Mouse (Mus musculus) kidney, postnatal 0 days (tissue): ENCODE results near the gene Slc35d2. TPM values are rescaled to one million over a fixed set of nuclear protein-coding genes. Genes with fewer than 3 reads are reported as not detected.

Experiments used
- ATAC-seq: fragments of 200-750 bp; cut with Nextera tagmentation; replicated peaks from 2 replicates; pipeline ENCODE4 v1.8.0; 2017; ENCODE audit warnings: low read depth, moderate number of reproducible peaks, moderate TSS enrichment, moderate library complexity; ENCODE audit not compliant: low FRiP score
- DNase-seq: peaks from one replicate; pipeline ENCODE4 v3.0.0-alpha.2; 2016; ENCODE audit warnings: low spot score
- H3K27ac ChIP-seq: fragments of 300-500 bp; sonication (generic); 2 replicates; pipeline ENCODE4 v1.5.1; 2014; ENCODE audit warnings: mild to moderate bottlenecking
- H3K27me3 ChIP-seq: fragments of 300-500 bp; sonication (generic); 2 replicates; pipeline ENCODE4 v1.6.1; 2014; ENCODE audit warnings: low read length, mixed read lengths; ENCODE audit not compliant: insufficient read depth
- H3K36me3 ChIP-seq: fragments of 300-500 bp; sonication (generic); 2 replicates; pipeline ENCODE4 v1.6.1; 2014; ENCODE audit warnings: low read length, mixed read lengths; ENCODE audit not compliant: insufficient read depth
- H3K4me1 ChIP-seq: fragments of 300-500 bp; sonication (generic); replicated peaks from 2 replicates; pipeline ENCODE4 v1.6.1; 2014; ENCODE audit warnings: antibody characterized with exemption, low read length, mixed read lengths; ENCODE audit not compliant: insufficient read depth
- H3K4me2 ChIP-seq: fragments of 300-500 bp; sonication (generic); 2 replicates; pipeline ENCODE4 v1.6.1; 2014; ENCODE audit warnings: mild to moderate bottlenecking, low read length, moderate library complexity, mixed read lengths
- H3K4me3 ChIP-seq: fragments of 300-500 bp; sonication (generic); replicated peaks from 2 replicates; pipeline ENCODE4 v1.5.1; 2014; ENCODE audit warnings: low read depth, low read length
- H3K9ac ChIP-seq: fragments of 300-500 bp; sonication (generic); 2 replicates; pipeline ENCODE4 v1.6.1; 2014; ENCODE audit warnings: low read depth, low read length
- H3K9me3 ChIP-seq: fragments of 300-500 bp; sonication (generic); replicated peaks from 2 replicates; pipeline ENCODE4 v1.6.1; 2016; ENCODE audit warnings: low read length, inconsistent platforms, mixed read lengths
- CTCF ChIP-seq: IDR thresholded peaks from 2 replicates; pipeline ENCODE4 v1.5.1; 2016; ENCODE audit warnings: antibody characterized with exemption, low read depth, mild to moderate bottlenecking, moderate library complexity
- WGBS: fragments of 180-500 bp; shearing (Covaris S2); extraction: QIAGEN DNeasy Blood & Tissue Kit; methylation state at CpG from one replicate; pipeline ENCODE4 v1.1.7; 2014; 5-methylcytosine and 5-hydroxymethylcytosine counted together
- polyA plus RNA-seq: library from polyadenylated mRNA; unstranded; fragments of >200 nt; fragmentation: Nextera tagmentation; extraction: Ambion mirVana; gene quantifications from 2 replicates; pipeline ENCODE4 v1.2.1, GENCODE M21; 2015

Slc35d2 gene
- polyA plus RNA-seq, 1 experiment from 2014 or later: 8.5 TPM

DNA sequence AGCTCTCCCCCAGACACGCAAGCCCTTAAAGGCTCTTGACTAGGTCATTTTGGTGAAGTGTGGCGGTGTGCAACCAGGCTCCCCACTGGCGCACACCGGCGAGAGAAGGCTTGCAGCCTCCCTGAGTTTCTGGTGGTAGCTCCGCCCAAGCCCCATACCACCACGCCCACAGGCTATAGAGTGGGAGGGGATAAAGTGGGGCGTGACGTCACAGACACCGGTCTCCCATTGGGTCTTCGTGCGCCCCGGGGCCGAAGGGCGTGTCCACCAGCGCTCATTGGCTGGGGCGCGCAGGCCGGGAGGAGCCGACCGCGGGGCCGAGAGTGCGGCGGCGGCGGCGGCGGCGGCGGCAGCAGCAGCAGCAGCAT is 32.4 kb upstream of the Slc35d2 start, which contains the start of gene Habp4:
Gene Habp4 (plus strand): TSS at position 277 of the 368 bp plus-strand sequence.
- peak; percentile 99 for DNase-seq
- H3K9me3 ChIP-seq: no peaks in the 10 kb centered on the region

DNA sequence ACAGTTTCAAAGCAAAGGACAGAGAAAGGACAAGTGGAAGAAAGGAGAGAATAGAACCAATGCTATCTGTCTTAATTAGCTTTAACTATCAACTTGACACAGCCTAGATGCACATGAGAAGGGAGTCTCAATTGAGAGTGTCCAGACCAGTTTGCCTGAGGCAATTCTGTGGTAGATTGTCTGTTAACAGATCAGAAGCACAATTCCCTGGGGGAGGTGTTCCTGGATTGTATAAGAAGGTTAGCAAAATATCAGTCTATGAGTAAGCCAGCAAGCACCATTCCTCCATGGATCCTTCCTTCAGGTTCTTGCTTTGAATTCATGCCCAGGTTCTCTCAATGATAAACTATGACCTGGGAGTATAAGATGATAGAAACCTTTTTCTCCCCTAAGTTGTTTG is 27.8 kb upstream of the Slc35d2 start:
- no peak for ATAC-seq
- Histone ChIP-seq H3K9me3 (no peaks in the 10 kb centered on the region), H3K4me1 (no peaks in the 10 kb centered on the region), H3K9ac (no peak overlapping the region), H3K4me2 (no peak overlapping the region), H3K27me3 (no peaks in the 10 kb centered on the region), H3K4me3 (no peak overlapping the region), H3K27ac (no peak overlapping the region), H3K36me3 (no peaks in the 10 kb centered on the region)
- no peak for TF ChIP-seq CTCF
- no peak for DNase-seq

More for the DNA sequence above, 32.4 kb upstream of the Slc35d2 start, which contains the start of gene Habp4:
- H3K4me3 ChIP-seq: peak within 1 kb of the TSS; percentile 82
- no peaks in the 10 kb centered on the region for H3K36me3 ChIP-seq
- peak within 1 kb of the TSS; percentile 98 for H3K4me2 ChIP-seq
- WGBS: under 1% methylated on average over 21 of the region's 31 CpGs
- 0 out of 2 replicates have a peak, but pooled peaks cover 5% of the 10 kb centered on the region for H3K4me1 ChIP-seq
- peak; percentile 99 for ATAC-seq
- H3K9ac ChIP-seq: peak within 1 kb of the TSS; percentile 90
- H3K27ac ChIP-seq: peak within 1 kb of the TSS; percentile 91
- H3K27me3 ChIP-seq: no peaks in the 10 kb centered on the region
- no peak for TF ChIP-seq CTCF

- Histone ChIP-seq H3K9ac (no peak overlapping the region), H3K4me3 (no peak overlapping the region), H3K36me3 (no peaks in the 10 kb centered on the region), H3K4me2 (no peak overlapping the region), H3K27ac (peak overlapping the region; percentile 63), H3K27me3 (no peaks in the 10 kb centered on the region), H3K4me1 (peaks cover 4% of the 10 kb centered on the region; the same call in 1 of the 2 replicates), H3K9me3 (no peaks in the 10 kb centered on the region)
- WGBS: 9% methylated on average over 1 of the region's 1 CpGs
- no peak for ATAC-seq
- peak; percentile 84 for DNase-seq
- TF ChIP-seq CTCF: peak; percentile 71
Observed at GRCm38 (mm10) chr13:64155171-64155571, 26.0 kb upstream of the Slc35d2 start.

GRCm38 (mm10) chr13:64154651-64155050 is 25.5 kb upstream of the Slc35d2 start:
- Histone ChIP-seq H3K4me1 (peaks cover 4% of the 10 kb centered on the region; the same call in 1 of the 2 replicates), H3K4me2 (no peak overlapping the region), H3K36me3 (no peaks in the 10 kb centered on the region), H3K9me3 (no peaks in the 10 kb centered on the region), H3K4me3 (no peak overlapping the region), H3K27ac (peak overlapping the region; percentile 16; the same call in 1 of the 2 replicates), H3K9ac (no peak overlapping the region), H3K27me3 (no peaks in the 10 kb centered on the region)
- TF ChIP-seq CTCF: no peak
- no peak for DNase-seq
- ATAC-seq: no peak
- WGBS: 54% methylated on average over 2 of the region's 2 CpGs

DNA sequence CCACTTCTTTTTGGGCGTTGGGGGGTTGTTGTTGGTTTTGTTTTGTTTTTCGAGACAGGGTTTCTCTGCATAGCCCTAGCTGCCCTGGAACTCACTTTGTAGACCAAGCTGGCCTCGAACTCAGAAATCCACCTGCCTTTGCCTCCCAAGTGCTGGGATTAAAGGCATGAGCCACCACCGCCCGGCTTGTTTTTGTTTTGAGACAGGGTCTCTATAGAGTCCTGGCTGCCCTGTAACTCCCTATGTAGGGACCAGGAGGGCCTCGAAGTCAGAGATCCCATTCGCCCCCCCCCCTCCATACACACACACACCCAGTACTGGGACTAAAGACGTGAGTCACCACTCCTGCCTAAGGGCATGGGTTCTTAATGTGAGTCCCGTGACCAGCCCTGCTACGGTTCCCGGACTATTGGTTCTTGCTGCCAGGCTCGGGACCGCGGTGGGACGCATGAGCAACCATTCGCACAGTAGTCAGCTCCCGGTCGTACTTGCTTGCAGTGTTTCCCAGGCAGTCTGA is 24.6 kb upstream of the Slc35d2 start:
- Histone ChIP-seq H3K27ac (peak overlapping the region; percentile 91), H3K9me3 (no peaks in the 10 kb centered on the region), H3K4me3 (peak overlapping the region; percentile 84), H3K4me2 (peak overlapping the region; percentile 92), H3K36me3 (no peaks in the 10 kb centered on the region), H3K27me3 (no peaks in the 10 kb centered on the region), H3K9ac (peak overlapping the region; percentile 39; the same call in 1 of the 2 replicates), H3K4me1 (peaks cover 4% of the 10 kb centered on the region; the same call in 1 of the 2 replicates)
- ATAC-seq (peak; percentile 70), DNase-seq (peak; percentile 73)
- 2% methylated on average over 18 of the region's 18 CpGs for WGBS
- TF ChIP-seq CTCF: no peak

GRCm38 (mm10) chr13:64153083-64153682 is 24.0 kb upstream of the Slc35d2 start, which contains the start of gene Zfp367:
TSS of gene Zfp367 (minus strand) at chr13:64153202.
- Histone ChIP-seq H3K27me3 (no peaks in the 10 kb centered on the region), H3K9ac (peak within 1 kb of the TSS; percentile 77), H3K9me3 (no peaks in the 10 kb centered on the region), H3K4me2 (peak within 1 kb of the TSS; percentile 92), H3K4me3 (peak within 1 kb of the TSS; percentile 84), H3K27ac (peak within 1 kb of the TSS; percentile 91), H3K36me3 (no peaks in the 10 kb centered on the region), H3K4me1 (peaks cover 4% of the 10 kb centered on the region; the same call in 1 of the 2 replicates)
- under 1% methylated on average over 51 of the region's 56 CpGs for whole genome bisulfite sequencing
- ATAC-seq (peak; percentile 94), DNase-seq (peak; percentile 100)
- TF ChIP-seq CTCF: no peak; the same call in 1 of the 2 replicates
